Mouse (Mus musculus) left cerebral cortex, adult 2 months (tissue): ENCODE data around the gene Asic2. TPM values are rescaled to one million over a fixed set of nuclear protein-coding genes. Genes with fewer than 3 reads are reported as not detected.

ENCODE experiments used
- DNase-seq, 2 experiments: peaks; one replicate each; pipeline ENCODE4 v3.0.0; 2021 to 2022; ENCODE audit warnings: low spot score in 2 of 2, mixed read lengths in 1 of 2; ENCODE audit errors: extremely low spot score in 1 of 2
- H3K27ac ChIP-seq: fragments of 200-600 bp; 2 replicates; pipeline ENCODE4 v1.8.1; 2022
- H3K4me3 ChIP-seq: fragments of 200-600 bp; 2 replicates; pipeline ENCODE4 v1.8.1; 2022
- CTCF ChIP-seq: fragments of 200-600 bp; IDR thresholded peaks from 2 replicates; pipeline ENCODE4 v1.8.1; 2022; ENCODE audit warnings: antibody characterized with exemption, mild to moderate bottlenecking, moderate library complexity
- intact Hi-C: fragments of 180-260 bp; cut with DNase I; formaldehyde crosslinking; loops from one replicate; pipeline ENCODE4 v1.15.1; 2025
- total RNA-seq, 2 experiments: library from RNA; stranded (reverse); gene quantifications; 2 replicates each; pipeline ENCODE4 v1.2.3; 2021

Asic2 gene
- total RNA-seq, 2 experiments from 2014 or later, result 65.7 to 75.2 TPM

GRCm38 (mm10) chr11:81814816-81815215, 153.4 kb downstream of the Asic2 start:
- intact Hi-C loops, result no loop called here
- Histone ChIP-seq H3K27ac (peak overlapping the region; percentile 11; the same call in 1 of the 2 replicates), H3K4me3 (no peak overlapping the region)
- TF ChIP-seq CTCF, result no peak
- DNase-seq, result peak; percentile 31 to 32

- no peak for TF ChIP-seq CTCF
- H3K27ac ChIP-seq, result no peak overlapping the region
- no peak for DNase-seq
- intact Hi-C loops, result no loop called here
- no peak overlapping the region for H3K4me3 ChIP-seq
Observed at GRCm38 (mm10) chr11:81806905-81807659, 161.2 kb downstream of the Asic2 start.

- intact Hi-C loops, result loop anchor here (5.0 kb wide), 1 partner anchor 131 kb away; no protein-coding TSS in a partner anchor
- H3K27ac ChIP-seq, result peak overlapping the region; percentile 11; the same call in 1 of the 2 replicates
- DNase-seq, result no peak
- no peak for TF ChIP-seq CTCF
- H3K4me3 ChIP-seq, result no peak overlapping the region
Observed at GRCm38 (mm10) chr11:81803544-81803943, 164.7 kb downstream of the Asic2 start.

GRCm38 (mm10) chr11:81802614-81803013, 165.6 kb downstream of the Asic2 start:
- DNase-seq, result peak in 1 of 2 experiments; percentile 28
- no peak for TF ChIP-seq CTCF
- Histone ChIP-seq H3K27ac (peak overlapping the region; percentile 36; the same call in 1 of the 2 replicates), H3K4me3 (no peak overlapping the region)
- intact Hi-C loops, result loop anchor here (1.0 to 5.0 kb wide), 2 partner anchors 130 to 166 kb away; partner anchors contain the start of gene Asic2

GRCm38 (mm10) chr11:81800899-81801298, 167.4 kb downstream of the Asic2 start:
- TF ChIP-seq CTCF, result peak; percentile 24
- no peak overlapping the region; the same call in 1 of the 2 replicates for H3K27ac ChIP-seq
- DNase-seq, result peak in 1 of 2 experiments; percentile 58
- intact Hi-C loops, result loop anchor here (5.0 kb wide), 1 partner anchor 129 kb away; no protein-coding TSS in a partner anchor
- no peak overlapping the region for H3K4me3 ChIP-seq

GRCm38 (mm10) chr11:81793588-81793987, 174.7 kb downstream of the Asic2 start:
- no peak overlapping the region for H3K4me3 ChIP-seq
- no peak for TF ChIP-seq CTCF
- intact Hi-C loops, result no loop called here
- peak overlapping the region; percentile 71 for H3K27ac ChIP-seq
- DNase-seq, result peak in 1 of 2 experiments; percentile 16

GRCm38 (mm10) chr11:81791579-81791978, 176.7 kb downstream of the Asic2 start:
- intact Hi-C loops, result no loop called here
- H3K4me3 ChIP-seq, result no peak overlapping the region
- no peak for TF ChIP-seq CTCF
- H3K27ac ChIP-seq, result no peak overlapping the region
- no peak for DNase-seq

GRCm38 (mm10) chr11:81780596-81780995, 187.7 kb downstream of the Asic2 start:
- Histone ChIP-seq H3K4me3 (no peak overlapping the region), H3K27ac (no peak overlapping the region)
- no peak for DNase-seq
- no peak for TF ChIP-seq CTCF
- intact Hi-C loops, result no loop called here

GRCm38 (mm10) chr11:81779881-81780280, 188.4 kb downstream of the Asic2 start:
- peak; percentile 32 to 37 for DNase-seq
- intact Hi-C loops, result no loop called here
- Histone ChIP-seq H3K4me3 (no peak overlapping the region), H3K27ac (no peak overlapping the region)
- no peak for TF ChIP-seq CTCF

- DNase-seq, result no peak
- no peak for TF ChIP-seq CTCF
- Histone ChIP-seq H3K27ac (no peak overlapping the region), H3K4me3 (no peak overlapping the region)
- intact Hi-C loops, result no loop called here
Observed at GRCm38 (mm10) chr11:81771195-81771895, 196.9 kb downstream of the Asic2 start.

GRCm38 (mm10) chr11:81769691-81770260, 198.5 kb downstream of the Asic2 start:
- H3K4me3 ChIP-seq, result no peak overlapping the region
- peak; percentile 53 for TF ChIP-seq CTCF
- intact Hi-C loops, result loop anchor here (5.0 kb wide), 1 partner anchor 203 kb away; no protein-coding TSS in a partner anchor
- DNase-seq, result no peak
- H3K27ac ChIP-seq, result no peak overlapping the region

- no peak for TF ChIP-seq CTCF
- Histone ChIP-seq H3K4me3 (no peak overlapping the region), H3K27ac (no peak overlapping the region)
- DNase-seq, result no peak
- intact Hi-C loops, result loop anchor here (5.0 kb wide), 1 partner anchor 204 kb away; no protein-coding TSS in a partner anchor
Observed at GRCm38 (mm10) chr11:81768305-81768704, 200.0 kb downstream of the Asic2 start.
